Mouse (Mus musculus) limb, embryonic 15.5 days (tissue): ENCODE measurements around the gene Eif2b4. TPM values are rescaled to one million over a fixed set of nuclear protein-coding genes. Genes with fewer than 3 reads are reported as not detected.

ENCODE experiments used
- ATAC-seq: fragments of 200-750 bp; cut with Nextera tagmentation; 2 replicates; pipeline ENCODE4 v1.8.0; 2017; ENCODE audit warnings: low read depth, moderate TSS enrichment; ENCODE audit not compliant: insufficient number of reproducible peaks, low FRiP score, low TSS enrichment
- H3K27ac ChIP-seq: fragments of 300-500 bp; sonication (generic); 2 replicates; pipeline ENCODE4 v1.5.1; 2015; ENCODE audit warnings: moderate library complexity, mild to moderate bottlenecking, inconsistent platforms
- H3K27me3 ChIP-seq: fragments of 300-500 bp; sonication (generic); 2 replicates; pipeline ENCODE4 v1.6.1; 2015; ENCODE audit warnings: inconsistent platforms
- H3K36me3 ChIP-seq: fragments of 300-500 bp; sonication (generic); 2 replicates; pipeline ENCODE4 v1.6.1; 2015; ENCODE audit warnings: inconsistent platforms
- H3K4me1 ChIP-seq: fragments of 300-500 bp; sonication (generic); 2 replicates; pipeline ENCODE4 v1.6.1; 2015; ENCODE audit warnings: inconsistent platforms
- H3K4me2 ChIP-seq: fragments of 300-500 bp; sonication (generic); 2 replicates; pipeline ENCODE4 v1.6.1; 2015; ENCODE audit warnings: mild to moderate bottlenecking, inconsistent platforms
- H3K4me3 ChIP-seq: fragments of 300-500 bp; sonication (generic); 2 replicates; pipeline ENCODE4 v1.5.1; 2015; ENCODE audit warnings: mild to moderate bottlenecking, inconsistent platforms
- H3K9ac ChIP-seq: fragments of 300-500 bp; sonication (generic); 2 replicates; pipeline ENCODE4 v1.6.1; 2015; ENCODE audit warnings: inconsistent platforms
- H3K9me3 ChIP-seq: fragments of 300-500 bp; sonication (generic); 2 replicates; pipeline ENCODE4 v1.6.1; 2016; ENCODE audit warnings: inconsistent platforms
- WGBS: fragments of 180-500 bp; shearing (Covaris S2); methylation state at CpG from one replicate; pipeline ENCODE4 v1.1.7; 2015; 5-methylcytosine and 5-hydroxymethylcytosine counted together
- polyA plus RNA-seq: library from polyadenylated mRNA; unstranded; fragments of >200 nt; fragmentation: Nextera tagmentation; extraction: Ambion mirVana; gene quantifications from 2 replicates; pipeline ENCODE4 v1.2.1, GENCODE M21; 2015

Gene Eif2b4
- polyA plus RNA-seq, 1 experiment from 2014 or later = 64.2 TPM

DNA sequence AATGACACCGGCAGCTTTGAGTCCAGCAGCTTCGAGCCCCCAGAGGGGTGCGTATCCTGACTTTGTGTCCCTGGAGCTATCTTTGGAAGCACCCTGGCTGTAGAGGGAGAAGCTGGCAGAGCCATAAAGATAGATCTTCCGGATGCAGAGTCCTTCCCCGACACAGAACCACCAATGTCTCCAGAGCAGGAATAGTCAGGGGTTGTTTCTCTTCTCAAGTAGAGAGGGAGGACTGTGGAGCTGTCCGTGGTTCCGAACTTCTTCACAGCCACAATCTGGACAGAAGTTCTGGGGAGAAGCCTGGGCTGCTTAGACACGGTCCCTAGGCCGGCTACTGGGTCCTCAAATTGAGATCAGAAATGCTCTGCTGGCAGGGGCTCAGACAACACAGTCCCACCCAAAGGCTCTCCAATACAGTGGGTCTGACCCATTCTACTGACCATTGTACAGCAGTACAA, 54.2 kb downstream of the Eif2b4 start:
- Histone ChIP-seq H3K4me1 (peaks cover 24% of the 10 kb centered on the region), H3K4me2 (0 out of 2 replicates have a peak overlapping the region, but pooled peaks have one; percentile 33), H3K27me3 (peaks cover 61% of the 10 kb centered on the region), H3K36me3 (peaks cover 14% of the 10 kb centered on the region), H3K9me3 (no peaks in the 10 kb centered on the region), H3K27ac (no peak overlapping the region), H3K4me3 (peak overlapping the region; percentile 22; the same call in 1 of the 2 replicates), H3K9ac (no peak overlapping the region)
- ATAC-seq = no peak
- WGBS = 12% methylated on average over 9 of the region's 9 CpGs

DNA sequence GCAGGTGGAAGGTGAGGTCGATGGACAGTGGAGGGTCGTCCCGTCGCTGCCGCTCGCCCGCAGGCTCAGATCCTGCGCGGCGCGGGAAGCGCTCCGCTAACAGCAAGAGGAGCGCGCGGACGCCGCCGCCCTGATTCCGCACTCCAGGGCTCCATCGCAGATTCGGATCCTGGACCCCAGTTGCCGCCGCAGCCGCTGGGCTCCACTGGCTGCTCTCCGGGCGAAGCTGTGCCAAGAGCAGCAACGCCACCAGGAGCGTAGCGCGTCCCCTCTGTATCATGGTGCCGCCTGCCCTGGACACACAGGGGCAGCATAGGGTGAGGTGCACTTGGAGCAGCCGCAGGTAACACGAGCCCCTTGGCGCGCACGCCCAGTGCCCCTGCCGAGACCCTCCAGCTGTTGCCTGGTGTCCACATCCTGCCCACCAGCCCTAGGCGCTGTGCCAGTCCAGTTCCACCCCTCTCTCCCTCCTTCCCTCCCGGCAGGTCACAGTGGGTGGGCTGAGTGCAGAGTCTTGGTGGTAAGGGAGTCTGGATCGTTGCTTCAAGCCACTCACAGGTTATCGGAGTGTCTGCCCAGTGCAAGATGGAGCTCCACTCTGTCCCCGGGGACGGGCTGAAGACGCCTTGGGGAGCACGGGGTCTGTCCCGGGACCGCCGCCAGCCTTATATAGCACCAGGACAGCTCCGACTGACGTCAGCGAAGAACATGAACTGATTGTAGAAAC, 54.8 kb downstream of the Eif2b4 start, which contains the start of gene Ucn:
Gene Ucn (minus strand): TSS at position 589 of the 727 bp plus-strand sequence.
- Histone ChIP-seq H3K9ac (no peak within 1 kb of the TSS), H3K4me1 (peaks cover 24% of the 10 kb centered on the region), H3K27me3 (peaks cover 67% of the 10 kb centered on the region), H3K9me3 (no peaks in the 10 kb centered on the region), H3K4me2 (peak within 1 kb of the TSS; percentile 33), H3K4me3 (peak within 1 kb of the TSS; percentile 22), H3K27ac (no peak within 1 kb of the TSS), H3K36me3 (peaks cover 11% of the 10 kb centered on the region)
- no peak for ATAC-seq
- WGBS = 2% methylated on average over 52 of the region's 52 CpGs

DNA sequence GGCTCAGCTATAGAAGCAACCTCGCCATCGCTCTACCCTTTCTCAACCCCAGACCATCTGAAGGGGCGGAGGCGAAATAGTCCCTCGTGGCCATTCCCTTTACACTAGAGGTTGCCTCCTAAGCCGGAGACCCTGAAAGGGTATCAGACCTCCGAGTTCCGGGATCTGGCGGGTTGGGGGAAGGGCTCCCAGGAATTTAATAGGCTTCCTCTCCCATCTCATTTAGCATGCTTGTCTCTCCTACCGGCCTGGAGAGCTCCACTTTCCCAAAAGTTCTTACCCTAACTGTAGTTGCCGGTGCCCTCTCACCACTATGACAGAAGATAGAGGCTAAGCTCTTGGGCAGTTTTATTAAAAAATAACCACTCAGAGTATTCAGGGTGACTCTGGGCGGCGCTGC, 55.6 kb downstream of the Eif2b4 start:
- Histone ChIP-seq H3K4me2 (no peak overlapping the region; the same call in 1 of the 2 replicates), H3K4me1 (peaks cover 24% of the 10 kb centered on the region), H3K27ac (no peak overlapping the region), H3K4me3 (peak overlapping the region; percentile 22; the same call in 1 of the 2 replicates), H3K27me3 (peaks cover 69% of the 10 kb centered on the region), H3K9ac (no peak overlapping the region), H3K9me3 (no peaks in the 10 kb centered on the region), H3K36me3 (peaks cover 8% of the 10 kb centered on the region; the same call in 1 of the 2 replicates)
- WGBS = under 1% methylated on average over 13 of the region's 13 CpGs
- ATAC-seq = no peak

Other genes starting within 250 kb of the Eif2b4 start
- gene Cgref1, start 247.8 kb downstream of the Eif2b4 start, polyA plus RNA-seq = 21.0 and 31.7 TPM in 2 replicates
- gene Preb, start 233.1 kb downstream of the Eif2b4 start, polyA plus RNA-seq = 128 and 137 TPM in 2 replicates
- 0.04 and 0.06 TPM in 2 replicates for gene Tcf23, start 224.8 kb downstream of the Eif2b4 start, polyA plus RNA-seq
- 179 and 184 TPM in 2 replicates for gene Atraid, start 145.1 kb downstream of the Eif2b4 start, polyA plus RNA-seq
- 10.9 and 14.6 TPM in 2 replicates for gene Slc5a6, start 144.5 kb downstream of the Eif2b4 start, polyA plus RNA-seq
- 25.1 and 26.3 TPM in 2 replicates for gene Cad, start 138.7 kb downstream of the Eif2b4 start, polyA plus RNA-seq
- gene Dnajc5g, start 87.1 kb downstream of the Eif2b4 start, polyA plus RNA-seq = not detected in 2 replicates
- 0.50 and 0.66 TPM in 2 replicates for gene Slc30a3, start 85.2 kb downstream of the Eif2b4 start, polyA plus RNA-seq
- 7.6 and 21.7 TPM in 2 replicates for gene Trim54, start 76.7 kb downstream of the Eif2b4 start, polyA plus RNA-seq
- not detected in 2 replicates for gene Ucn, start 54.6 kb downstream of the Eif2b4 start, polyA plus RNA-seq
- 64.0 and 70.5 TPM in 2 replicates for gene Mpv17, start 39.2 kb downstream of the Eif2b4 start, polyA plus RNA-seq
- gene Gm29609, start 13.5 kb downstream of the Eif2b4 start, polyA plus RNA-seq = 1.2 and 1.3 TPM in 2 replicates
- 59.1 and 65.6 TPM in 2 replicates for gene Gtf3c2, start 13.3 kb downstream of the Eif2b4 start, polyA plus RNA-seq
- 141 and 154 TPM in 2 replicates for gene Snx17, start 203 bp downstream of the Eif2b4 start, polyA plus RNA-seq
- gene Zfp513, start 8.9 kb upstream of the Eif2b4 start, polyA plus RNA-seq = 8.2 and 9.0 TPM in 2 replicates
- gene Ppm1g, start 27.3 kb upstream of the Eif2b4 start, polyA plus RNA-seq = 102 and 106 TPM in 2 replicates
- gene Nrbp1, start 47.4 kb upstream of the Eif2b4 start, polyA plus RNA-seq = 167 and 183 TPM in 2 replicates
- gene Gm9970, start 47.8 kb upstream of the Eif2b4 start, polyA plus RNA-seq = 0.50 TPM in 1 of 2 replicates, not detected in the other
- gene Krtcap3, start 58.3 kb upstream of the Eif2b4 start, polyA plus RNA-seq = 9.6 and 12.8 TPM in 2 replicates
- 30.5 and 36.1 TPM in 2 replicates for gene Ift172, start 97.7 kb upstream of the Eif2b4 start, polyA plus RNA-seq
- gene Fndc4, start 102.7 kb upstream of the Eif2b4 start, polyA plus RNA-seq = 63.2 and 76.9 TPM in 2 replicates
- 0.11 TPM in 1 of 2 replicates, not detected in the other for gene Gckr, start 104.0 kb upstream of the Eif2b4 start, polyA plus RNA-seq